In genomic region chr3:138851876-138852275, GRCm38 (mm10) we compare ENCODE assay signal across 15 mouse cellular contexts.
DNase-seq lines count a peak whose midpoint lies in the region; ATAC-seq and TF ChIP-seq lines count a peak whose summit lies in the region.
"Had no signal": no experiment of that assay in that cellular context is flagged by ENCODE, and none has a peak within 500 bp of the region (broad histone marks: within the 10 kb centered on the region; RNA-seq: fewer than 3 reads in every experiment).

No protein-coding gene starts in this region.

- peak; percentile 72 for DNase-seq in forebrain, embryonic 11.5 days (ENCODE audit: low spot score)
- DNase-seq in forebrain, postnatal 0 days = no peak
- DNase-seq in brain, embryonic 14.5 days (ENCODE audit: low read depth) = peak; percentile 44
- DNase-seq in midbrain, embryonic 14.5 days = no peak
- no peak for DNase-seq in gastrocnemius, adult 18-20 months (ENCODE audit: low spot score)
- DNase-seq: adrenal gland, postnatal 10 days; kidney, postnatal 25 days; right cerebral cortex, adult 18-20 months had no signal

- no peak overlapping the region for H3K4me2 ChIP-seq in forebrain, embryonic 11.5 days (ENCODE audit: low read depth, low read length, severe bottlenecking)
- no peak overlapping the region for H3K4me2 ChIP-seq in forebrain, postnatal 0 days (ENCODE audit: low read depth)
- no peak overlapping the region for H3K4me2 ChIP-seq in hindbrain, embryonic 13.5 days
- no peak overlapping the region for H3K4me2 ChIP-seq in midbrain, embryonic 14.5 days (ENCODE audit: low read length)
- no peak overlapping the region for H3K4me2 ChIP-seq in intestine, embryonic 16.5 days (ENCODE audit: low read depth, low read length)
- H3K4me2 ChIP-seq: heart, embryonic 11.5 days; liver, embryonic 12.5 days had no signal

- no peak overlapping the region for H3K27ac ChIP-seq in forebrain, embryonic 11.5 days (ENCODE audit: low read depth, low read length)
- no peak overlapping the region for H3K27ac ChIP-seq in forebrain, postnatal 0 days (ENCODE audit: low read depth, low read length)
- no peak overlapping the region; the same call in 1 of the 2 replicates for H3K27ac ChIP-seq in hindbrain, embryonic 13.5 days
- no peak overlapping the region for H3K27ac ChIP-seq in midbrain, embryonic 14.5 days (replicated peaks; ENCODE audit: low read depth, low read length)
- no peak overlapping the region for H3K27ac ChIP-seq in intestine, embryonic 16.5 days (ENCODE audit: low read length)
- H3K27ac ChIP-seq: liver, embryonic 12.5 days had no signal

- ATAC-seq in forebrain, embryonic 11.5 days (replicated peaks; ENCODE audit: low FRiP score) = peak; percentile 52
- ATAC-seq in forebrain, postnatal 0 days = no peak
- ATAC-seq in hindbrain, embryonic 13.5 days (ENCODE audit: low FRiP score) = peak; percentile 28
- peak; percentile 42; the same call in 1 of the 2 replicates for ATAC-seq in midbrain, embryonic 14.5 days (ENCODE audit: low FRiP score, low TSS enrichment)
- no peak for ATAC-seq in intestine, embryonic 16.5 days
- ATAC-seq in megakaryocyte-erythroid progenitor cell, adult 5-6 weeks (replicated peaks; ENCODE audit: low FRiP score, low TSS enrichment, poor library complexity, severe bottlenecking) = no peak
- ATAC-seq: liver, embryonic 12.5 days; lung, postnatal 0 days had no signal

- no peaks in the 10 kb centered on the region for H3K9me3 ChIP-seq in forebrain, embryonic 11.5 days (ENCODE audit: control insufficient read depth, low read length)
- H3K9me3 ChIP-seq in forebrain, postnatal 0 days (ENCODE audit: low read length) = no peaks in the 10 kb centered on the region
- H3K9me3 ChIP-seq in hindbrain, embryonic 13.5 days = no peaks in the 10 kb centered on the region
- no peaks in the 10 kb centered on the region for H3K9me3 ChIP-seq in midbrain, embryonic 14.5 days (ENCODE audit: control insufficient read depth, low read length)
- no peaks in the 10 kb centered on the region for H3K9me3 ChIP-seq in intestine, embryonic 16.5 days (ENCODE audit: control insufficient read depth, low read length)
- H3K9me3 ChIP-seq: liver, embryonic 12.5 days had no signal

- WGBS in forebrain, embryonic 11.5 days = 57% methylated on average over 8 of the region's 8 CpGs
- 67% methylated on average over 8 of the region's 8 CpGs for WGBS in forebrain, postnatal 0 days
- WGBS in hindbrain, embryonic 13.5 days = 22% methylated on average over 8 of the region's 8 CpGs
- 59% methylated on average over 8 of the region's 8 CpGs for WGBS in midbrain, embryonic 14.5 days
- 72% methylated on average over 8 of the region's 8 CpGs for WGBS in intestine, embryonic 16.5 days

- no peak overlapping the region for H3K4me3 ChIP-seq in forebrain, embryonic 11.5 days (ENCODE audit: low read depth, low read length)
- H3K4me3 ChIP-seq in forebrain, postnatal 0 days (ENCODE audit: low read depth, low read length) = no peak overlapping the region
- no peak overlapping the region for H3K4me3 ChIP-seq in hindbrain, embryonic 13.5 days
- H3K4me3 ChIP-seq in midbrain, embryonic 14.5 days (replicated peaks; ENCODE audit: low read depth, low read length) = no peak overlapping the region
- H3K4me3 ChIP-seq in intestine, embryonic 16.5 days (ENCODE audit: low read length) = no peak overlapping the region
- H3K4me3 ChIP-seq: erythroblast, embryonic 14.5 days; liver, embryonic 12.5 days had no signal

- peaks cover 41% of the 10 kb centered on the region for H3K4me1 ChIP-seq in forebrain, embryonic 11.5 days (replicated peaks; ENCODE audit: control insufficient read depth, insufficient read depth, low read length)
- peaks cover 56% of the 10 kb centered on the region for H3K4me1 ChIP-seq in forebrain, postnatal 0 days (ENCODE audit: insufficient read depth)
- H3K4me1 ChIP-seq in hindbrain, embryonic 13.5 days (replicated peaks) = peaks cover 76% of the 10 kb centered on the region
- peaks cover 72% of the 10 kb centered on the region for H3K4me1 ChIP-seq in midbrain, embryonic 14.5 days (ENCODE audit: control insufficient read depth, insufficient read depth, low read length)
- 0 out of 2 replicates have a peak, but pooled peaks cover 1% of the 10 kb centered on the region for H3K4me1 ChIP-seq in intestine, embryonic 16.5 days (ENCODE audit: control insufficient read depth, insufficient read depth, low read length)
- H3K4me1 ChIP-seq: liver, embryonic 12.5 days had no signal

- no peak for TF ChIP-seq POLR2A in brain, embryonic 14.5 days (IDR thresholded peaks at IDR 0.05; ENCODE audit: borderline replicate concordance, extremely low read depth, insufficient read depth, insufficient read length, poor library complexity, severe bottlenecking)

- H3K27me3 ChIP-seq in forebrain, embryonic 11.5 days (ENCODE audit: control insufficient read depth, insufficient read depth, low read length) = no peaks in the 10 kb centered on the region
- no peaks in the 10 kb centered on the region for H3K27me3 ChIP-seq in forebrain, postnatal 0 days (ENCODE audit: insufficient read depth, low read length)
- H3K27me3 ChIP-seq in hindbrain, embryonic 13.5 days = no peaks in the 10 kb centered on the region
- H3K27me3 ChIP-seq in midbrain, embryonic 14.5 days (ENCODE audit: control insufficient read depth, insufficient read depth, low read length) = no peaks in the 10 kb centered on the region
- H3K27me3 ChIP-seq in intestine, embryonic 16.5 days (replicated peaks; ENCODE audit: control insufficient read depth, insufficient read depth, low read length) = no peaks in the 10 kb centered on the region
- H3K27me3 ChIP-seq: liver, embryonic 12.5 days had no signal

- TF ChIP-seq CTCF in forebrain, postnatal 0 days (IDR thresholded peaks at IDR 0.05; ENCODE audit: low read depth) = no peak
- TF ChIP-seq CTCF in brain, embryonic 14.5 days (IDR thresholded peaks at IDR 0.05; ENCODE audit: borderline replicate concordance, extremely low read depth, insufficient read depth, insufficient read length) = no peak

- H3K9ac ChIP-seq in forebrain, embryonic 11.5 days (ENCODE audit: low read length) = no peak overlapping the region
- no peak overlapping the region for H3K9ac ChIP-seq in forebrain, postnatal 0 days
- no peak overlapping the region for H3K9ac ChIP-seq in hindbrain, embryonic 13.5 days
- no peak overlapping the region for H3K9ac ChIP-seq in midbrain, embryonic 14.5 days (replicated peaks; ENCODE audit: low read length)
- H3K9ac ChIP-seq in intestine, embryonic 16.5 days (ENCODE audit: low read depth, low read length) = no peak overlapping the region
- H3K9ac ChIP-seq: liver, embryonic 12.5 days had no signal

- H3K36me3 ChIP-seq in forebrain, embryonic 11.5 days (ENCODE audit: control insufficient read depth, insufficient read depth, low read length) = no peaks in the 10 kb centered on the region
- H3K36me3 ChIP-seq in forebrain, postnatal 0 days (ENCODE audit: insufficient read depth) = no peaks in the 10 kb centered on the region
- no peaks in the 10 kb centered on the region for H3K36me3 ChIP-seq in hindbrain, embryonic 13.5 days
- H3K36me3 ChIP-seq in midbrain, embryonic 14.5 days (ENCODE audit: control insufficient read depth, insufficient read depth, low read length) = no peaks in the 10 kb centered on the region
- no peaks in the 10 kb centered on the region for H3K36me3 ChIP-seq in intestine, embryonic 16.5 days (ENCODE audit: control insufficient read depth, insufficient read depth, low read length)
- H3K36me3 ChIP-seq: liver, embryonic 12.5 days had no signal

Comparison
In these comparisons a context has a peak if more than half of its experiments do, and no peak if none do; other contexts are left out.
1. ATAC-seq: peak in forebrain, embryonic 11.5 days (single experiment), hindbrain, embryonic 13.5 days (single experiment) and midbrain, embryonic 14.5 days (single experiment); none in forebrain, postnatal 0 days (single experiment), intestine, embryonic 16.5 days (single experiment) and megakaryocyte-erythroid progenitor cell, adult 5-6 weeks (single experiment).
2. DNase-seq: peak in forebrain, embryonic 11.5 days (single experiment) and brain, embryonic 14.5 days (single experiment); none in forebrain, postnatal 0 days (single experiment), midbrain, embryonic 14.5 days (single experiment) and gastrocnemius, adult 18-20 months (single experiment).